Mouse (Mus musculus) bone marrow, adult 2 months (tissue): ENCODE data around the gene Iqsec1. TPM values are rescaled to one million over a fixed set of nuclear protein-coding genes. Genes with fewer than 3 reads are reported as not detected.
A peak's percentile ranks its signal among the peaks of the same experiment; 100 is the strongest.

Source experiments
- H3K27ac ChIP-seq: fragments of 200-500 bp; 2 replicates; pipeline ENCODE4 v1.5.1; 2012; ENCODE audit warnings: low read depth, mild to moderate bottlenecking, control low read depth, inconsistent platforms, low read length; ENCODE audit not compliant: control insufficient read depth, poor library complexity, insufficient read depth
- H3K4me1 ChIP-seq: fragments of 200-500 bp; 2 replicates; pipeline ENCODE4 v1.6.1; 2011; ENCODE audit warnings: low read length; ENCODE audit not compliant: control insufficient read depth, insufficient read depth
- H3K4me3 ChIP-seq: fragments of 200-500 bp; replicated peaks from 2 replicates; pipeline ENCODE3; 2011; ENCODE audit warnings: mild to moderate bottlenecking, low read depth, low read length, control low read depth; ENCODE audit not compliant: control insufficient read depth
- CTCF ChIP-seq: fragments of 200-500 bp; IDR thresholded peaks from 2 replicates; pipeline ENCODE4 v1.5.1; 2011; ENCODE audit warnings: low read length, control low read depth; ENCODE audit not compliant: control insufficient read depth, insufficient read depth
- POLR2A ChIP-seq: fragments of 200-500 bp; IDR thresholded peaks from 2 replicates; pipeline ENCODE4 v1.6.1; 2011; ENCODE audit warnings: low read depth, mild to moderate bottlenecking, control low read depth, low read length, borderline replicate concordance; ENCODE audit not compliant: control insufficient read depth
- WGBS: fragments of 180-500 bp; shearing (Covaris S2); methylation state at CpG from one replicate; pipeline ENCODE4 v1.1.7; 2018; 5-methylcytosine and 5-hydroxymethylcytosine counted together
- polyA plus RNA-seq: library from polyadenylated mRNA; stranded (reverse); fragments of >200 nt; gene quantifications from 2 replicates; pipeline ENCODE4 v1.2.4, GENCODE M21; 2011; ENCODE audit warnings: low replicate concordance; ENCODE audit not compliant: missing spikeins, insufficient read depth, insufficient read length

The Iqsec1 gene
- polyA plus RNA-seq, 1 experiment = 81.1 TPM

DNA sequence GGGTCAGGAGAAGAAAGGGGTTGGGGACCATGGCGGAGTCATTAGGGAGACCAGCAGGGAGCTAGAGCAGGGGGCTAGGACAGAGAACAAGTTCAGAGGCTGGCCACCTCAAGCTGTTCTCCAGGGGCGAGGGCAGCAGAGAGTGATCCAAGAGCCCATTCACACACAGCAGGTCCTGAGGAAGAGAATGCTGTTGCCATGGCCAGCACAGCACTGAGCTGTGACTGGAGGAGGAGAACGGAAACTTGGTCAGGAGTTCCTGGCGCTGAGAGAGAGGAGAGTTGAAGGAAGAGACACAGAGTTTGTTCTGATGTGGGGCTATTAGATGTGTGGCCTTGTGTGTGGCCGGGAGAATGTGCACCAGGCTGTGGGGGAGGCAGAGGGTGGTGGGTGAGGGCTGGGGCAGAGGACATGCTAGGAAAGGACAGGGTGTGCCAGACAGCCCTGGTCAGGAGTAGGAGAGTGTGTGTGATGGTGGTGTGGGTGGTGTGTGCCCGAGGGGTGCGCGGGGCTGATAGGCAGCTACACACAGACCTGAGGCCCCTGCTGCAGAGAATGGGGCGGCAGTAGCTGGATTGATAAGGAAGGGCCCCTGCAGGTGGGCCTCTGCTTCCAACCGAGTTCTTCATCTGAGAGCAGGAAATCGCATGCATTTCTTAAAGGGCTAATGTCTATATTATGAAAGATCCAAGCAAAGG is 365.6 kb downstream of the Iqsec1 start:
- WGBS = 36% methylated on average over 11 of the region's 11 CpGs
- H3K27ac ChIP-seq = peak overlapping the region; percentile 76
- no peak overlapping the region for H3K4me3 ChIP-seq
- TF ChIP-seq CTCF (no peak), POLR2A (no peak)
- peaks cover 7% of the 10 kb centered on the region for H3K4me1 ChIP-seq

DNA sequence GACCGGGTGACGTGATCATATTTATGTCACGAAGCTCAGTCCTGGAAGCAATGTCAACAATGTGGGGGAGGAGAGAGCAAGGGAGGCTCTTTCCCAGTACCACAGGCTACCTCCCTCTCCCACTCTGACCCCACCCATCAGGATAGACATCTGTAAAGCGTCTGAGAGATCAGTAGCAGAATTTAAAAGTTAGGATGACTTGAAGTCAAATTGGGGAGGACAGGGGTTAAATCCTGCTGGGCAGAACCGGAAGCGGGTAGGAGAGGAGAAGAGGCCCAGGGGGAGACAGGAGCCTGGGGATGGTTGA is 366.9 kb downstream of the Iqsec1 start:
- Histone ChIP-seq H3K4me3 (no peak overlapping the region), H3K27ac (no peak overlapping the region)

DNA sequence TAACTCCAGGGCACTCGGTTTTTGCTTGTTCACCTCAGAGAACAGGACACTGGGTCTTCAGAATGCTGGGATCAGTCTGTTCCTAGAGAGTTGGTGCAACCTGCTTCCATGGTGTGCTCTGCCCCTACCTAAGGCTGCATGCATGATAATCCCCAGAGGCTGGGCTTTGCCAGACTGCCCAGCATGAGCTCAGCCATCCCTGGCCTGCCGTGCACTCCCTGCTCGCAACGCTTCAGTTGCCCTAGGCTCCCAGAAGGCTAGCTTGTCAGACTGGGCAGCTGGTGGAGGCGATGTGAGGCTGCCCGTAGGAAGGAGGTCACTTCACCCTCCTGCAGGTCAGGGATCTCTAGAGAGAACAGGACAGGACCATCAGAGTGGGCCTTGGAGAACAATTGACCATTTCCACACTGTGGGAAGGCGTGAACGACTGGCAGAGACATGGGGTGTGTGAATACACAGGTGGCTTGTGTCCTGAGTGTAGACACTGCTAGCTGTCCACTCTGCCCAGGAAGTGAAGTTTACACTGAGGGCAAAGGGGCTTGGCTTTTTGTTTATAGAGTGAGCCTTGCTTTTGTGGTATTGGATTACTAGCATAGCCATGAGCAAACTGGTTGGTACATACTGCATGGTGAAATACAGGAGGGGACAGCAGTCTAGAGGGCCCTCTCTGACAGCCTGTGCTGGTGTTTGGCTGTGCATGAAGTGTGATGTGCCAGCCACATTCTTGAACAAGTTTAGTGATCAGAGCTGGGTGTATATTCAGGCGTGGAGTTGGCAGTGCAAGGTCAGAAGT is 367.5 kb downstream of the Iqsec1 start:
- no peak overlapping the region for H3K27ac ChIP-seq

More for the DNA sequence above, 366.9 kb downstream of the Iqsec1 start:
- 83% methylated on average over 6 of the region's 6 CpGs for WGBS
- peaks cover 7% of the 10 kb centered on the region for H3K4me1 ChIP-seq
- no peak for TF ChIP-seq POLR2A
- TF ChIP-seq CTCF = no peak

DNA sequence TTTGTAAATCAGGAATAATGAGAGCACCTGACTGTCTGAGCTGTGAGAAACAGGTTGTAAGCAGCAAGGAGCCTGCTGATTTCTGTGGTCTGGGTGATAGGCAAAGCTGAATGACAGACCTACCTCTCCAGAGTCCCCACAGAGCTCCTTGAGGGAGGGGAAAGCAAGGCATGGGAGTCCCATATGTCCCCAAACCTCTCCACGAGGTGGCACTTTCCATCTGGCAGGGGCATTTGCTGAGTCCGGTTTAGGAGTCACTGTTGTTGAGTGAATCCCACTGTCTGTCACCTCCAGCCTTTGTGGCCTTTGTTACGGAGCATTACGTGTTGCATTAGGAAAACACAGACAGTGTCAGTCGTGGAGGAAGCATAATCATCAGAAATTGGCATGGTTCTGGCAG is 368.5 kb downstream of the Iqsec1 start:
- Histone ChIP-seq H3K4me3 (no peak overlapping the region), H3K27ac (no peak overlapping the region), H3K4me1 (peaks cover 4% of the 10 kb centered on the region)
- TF ChIP-seq CTCF (no peak), POLR2A (no peak)
- WGBS = 70% methylated on average over 5 of the region's 5 CpGs

More for the DNA sequence above, 367.5 kb downstream of the Iqsec1 start:
- peaks cover 7% of the 10 kb centered on the region for H3K4me1 ChIP-seq
- WGBS = 81% methylated on average over 9 of the region's 9 CpGs
- H3K4me3 ChIP-seq = no peak overlapping the region
- TF ChIP-seq CTCF = no peak
- no peak for TF ChIP-seq POLR2A

DNA sequence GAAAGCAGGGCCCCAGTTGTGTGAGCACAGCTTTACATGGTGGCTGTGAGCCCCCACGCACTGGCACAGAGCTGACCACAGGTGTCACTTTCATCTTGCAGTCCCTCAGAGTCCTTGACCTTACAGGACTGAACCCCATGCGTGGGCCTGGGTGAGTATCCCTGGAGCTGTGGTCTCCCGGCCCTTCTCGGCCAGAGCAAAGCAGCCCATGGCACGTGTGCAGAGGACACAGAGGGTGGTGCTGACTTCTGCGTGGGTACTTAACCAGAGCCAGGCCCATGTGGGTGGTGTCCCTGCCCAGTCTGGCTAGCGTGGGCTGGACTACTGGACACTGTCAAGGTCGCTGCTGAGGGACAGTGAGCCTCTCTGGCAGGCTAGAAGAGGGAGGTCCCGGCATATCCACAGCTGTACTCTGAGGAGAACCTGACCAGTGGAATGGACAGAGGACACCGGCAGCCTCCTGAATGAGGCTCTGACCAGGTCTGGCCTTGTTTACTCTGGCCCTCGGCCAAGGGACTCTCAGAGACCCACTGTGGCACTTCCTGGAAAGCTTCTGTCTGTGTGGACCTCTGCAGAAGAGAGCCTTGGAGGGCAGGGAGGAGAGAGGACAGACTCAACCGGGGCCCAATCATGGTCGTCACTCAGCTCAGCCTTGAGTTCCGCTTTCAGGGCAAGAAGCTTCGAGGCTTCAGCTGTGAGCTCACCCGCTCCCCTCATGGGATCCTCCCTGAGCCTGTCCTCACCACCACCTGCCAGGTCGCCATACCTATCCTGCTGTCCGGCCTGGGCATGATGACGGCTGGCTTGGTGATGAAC is 369.5 kb downstream of the Iqsec1 start:
- H3K4me1 ChIP-seq = peaks cover 7% of the 10 kb centered on the region
- 51% methylated on average over 19 of the region's 19 CpGs for WGBS
- peak overlapping the region; percentile 13 for H3K4me3 ChIP-seq
- peak overlapping the region; percentile 2 for H3K27ac ChIP-seq
- TF ChIP-seq POLR2A (no peak), CTCF (no peak)

DNA sequence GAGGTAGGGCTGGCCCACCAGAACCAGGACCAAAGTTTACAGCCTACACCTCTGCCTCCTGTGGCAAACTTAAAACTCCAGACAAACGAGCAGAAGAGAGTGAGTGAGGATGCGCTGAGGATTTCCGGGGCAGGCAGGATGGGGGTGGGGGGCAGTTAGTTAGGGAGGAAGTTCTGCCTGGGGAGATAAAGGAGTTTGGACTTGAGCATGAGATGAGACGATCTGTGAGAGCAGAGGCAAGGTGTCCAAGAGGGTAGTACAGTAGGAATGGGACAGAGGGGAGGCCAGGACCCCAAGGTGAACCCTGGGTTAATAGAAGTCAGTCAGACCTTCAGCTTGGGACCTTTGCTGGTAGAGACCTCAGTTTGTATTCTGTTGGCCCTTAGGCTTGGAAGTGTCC is 370.2 kb downstream of the Iqsec1 start:
- H3K4me1 ChIP-seq = peaks cover 7% of the 10 kb centered on the region
- H3K4me3 ChIP-seq = no peak overlapping the region
- WGBS = 2% methylated on average over 4 of the region's 4 CpGs
- H3K27ac ChIP-seq = no peak overlapping the region
- TF ChIP-seq POLR2A (no peak), CTCF (no peak)

DNA sequence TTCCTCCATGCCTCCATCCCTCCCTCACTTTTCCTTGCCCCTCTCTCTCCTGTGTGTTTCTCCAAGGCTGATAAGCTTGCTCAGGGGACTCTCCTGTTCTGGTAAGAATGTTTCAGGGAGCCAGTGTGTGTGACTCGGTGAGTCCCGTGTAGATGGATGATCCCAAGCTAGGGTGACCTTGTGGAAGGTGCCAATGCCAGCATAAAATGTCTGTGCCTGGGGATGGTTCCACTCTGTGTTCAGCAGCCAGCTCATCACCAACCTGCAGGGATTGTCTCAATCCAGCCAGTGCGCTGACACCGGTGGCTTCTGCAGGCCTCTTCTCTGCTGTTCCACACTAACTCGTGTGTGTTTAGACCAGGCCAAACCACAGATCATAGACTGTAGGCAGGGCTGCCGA is 372.0 kb downstream of the Iqsec1 start:
- no peak for TF ChIP-seq CTCF
- no peak for TF ChIP-seq POLR2A
- H3K4me1 ChIP-seq = peaks cover 4% of the 10 kb centered on the region
- 71% methylated on average over 6 of the region's 6 CpGs for WGBS
- no peak overlapping the region for H3K27ac ChIP-seq
- no peak overlapping the region for H3K4me3 ChIP-seq

DNA sequence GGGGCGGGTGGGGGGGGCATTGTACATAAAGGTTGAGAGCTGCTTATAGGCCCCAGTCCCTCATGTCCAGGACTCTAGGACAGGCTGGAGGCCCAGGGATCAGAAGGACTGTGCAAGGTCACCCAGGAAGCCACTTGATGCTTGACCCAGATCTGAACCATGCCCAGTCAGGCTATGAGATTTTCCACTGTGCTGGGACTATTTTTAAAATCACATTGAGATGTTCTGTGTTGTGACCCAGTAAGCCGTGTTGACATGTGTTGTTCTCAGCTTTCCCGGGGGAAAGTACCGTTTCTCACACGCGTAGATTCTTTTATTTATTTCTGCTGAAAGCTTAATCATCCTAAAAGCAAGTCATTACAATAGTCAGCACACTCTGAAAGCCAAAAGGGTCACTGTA is 372.5 kb downstream of the Iqsec1 start:
- Histone ChIP-seq H3K4me1 (peaks cover 4% of the 10 kb centered on the region), H3K4me3 (no peak overlapping the region), H3K27ac (no peak overlapping the region)
- 83% methylated on average over 6 of the region's 6 CpGs for WGBS
- TF ChIP-seq CTCF (no peak), POLR2A (no peak)
